Mouse (Mus musculus) cerebellum, adult 2 months (tissue): ENCODE data around the gene Faf2.

Experiments
- CTCF ChIP-seq: fragments of 200-500 bp; IDR thresholded peaks from 2 replicates; pipeline ENCODE4 v1.5.1; 2011; ENCODE audit warnings: low read depth, mild to moderate bottlenecking, control low read depth, low read length, moderate library complexity, borderline replicate concordance; ENCODE audit not compliant: insufficient read depth
- POLR2A ChIP-seq: fragments of 200-500 bp; IDR thresholded peaks from 2 replicates; pipeline ENCODE4 v1.6.1; 2011; ENCODE audit warnings: low read length, control low read depth, borderline replicate concordance; ENCODE audit not compliant: insufficient read depth

DNA sequence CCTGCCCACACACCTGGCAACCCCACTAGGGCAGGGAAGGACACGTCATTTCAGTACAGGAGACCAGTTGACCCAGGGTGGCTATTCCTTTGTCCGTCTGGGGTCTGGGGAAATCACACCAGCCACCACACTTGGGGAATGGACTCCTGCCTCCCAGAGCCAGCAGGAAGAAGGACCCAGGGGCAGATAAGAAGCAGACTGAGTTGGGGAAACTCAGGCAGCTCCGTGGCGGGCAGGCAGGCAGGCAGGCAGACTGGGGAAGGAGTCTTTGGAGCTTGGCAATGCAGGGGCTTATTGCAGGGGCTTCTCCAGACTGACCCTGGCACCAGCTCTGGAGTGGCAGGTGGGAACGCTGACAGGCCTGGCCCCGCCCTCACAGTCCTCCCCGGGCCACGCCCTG is 59.7 kb downstream of the Faf2 start:
- TF ChIP-seq POLR2A (no peak), CTCF (no peak)
